Mouse (Mus musculus) liver, postnatal 0 days (tissue): ENCODE data around the gene Spata31d1b. TPM values are rescaled to one million over a fixed set of nuclear protein-coding genes. Genes with fewer than 3 reads are reported as not detected.
"Not testable (repeated sequence)": the region's sequence is repeated elsewhere in the genome, so short reads cannot be mapped to it uniquely, and the experiment has no call there.

Experiments
- ATAC-seq: fragments of 200-750 bp; cut with Nextera tagmentation; 2 replicates; pipeline ENCODE4 v1.8.0; 2017; ENCODE audit warnings: mild to moderate bottlenecking, moderate library complexity
- DNase-seq: peaks from one replicate; pipeline ENCODE4 v3.0.0-alpha.2; 2016
- H3K27ac ChIP-seq: fragments of 300-500 bp; sonication (generic); 2 replicates; pipeline ENCODE4 v1.5.1; 2014; ENCODE audit warnings: antibody characterized with exemption, moderate library complexity, mild to moderate bottlenecking, low read depth
- H3K27me3 ChIP-seq: fragments of 300-500 bp; sonication (generic); 2 replicates; pipeline ENCODE4 v1.6.1; 2014; ENCODE audit warnings: low read length, control low read depth, mixed read lengths; ENCODE audit not compliant: insufficient read depth
- H3K36me3 ChIP-seq: fragments of 300-500 bp; sonication (generic); replicated peaks from 2 replicates; pipeline ENCODE4 v1.6.1; 2014; ENCODE audit warnings: mild to moderate bottlenecking, control low read depth, low read length, moderate library complexity, mixed read lengths; ENCODE audit not compliant: insufficient read depth
- H3K4me1 ChIP-seq: fragments of 300-500 bp; sonication (generic); 2 replicates; pipeline ENCODE4 v1.6.1; 2014; ENCODE audit warnings: antibody characterized with exemption, mild to moderate bottlenecking, control low read depth; ENCODE audit not compliant: insufficient read depth
- H3K4me2 ChIP-seq: fragments of 300-500 bp; sonication (generic); 2 replicates; pipeline ENCODE4 v1.6.1; 2014; ENCODE audit warnings: low read depth, mild to moderate bottlenecking, low read length, moderate library complexity, mixed read lengths
- H3K4me3 ChIP-seq: fragments of 300-500 bp; sonication (generic); 2 replicates; pipeline ENCODE4 v1.5.1; 2014; ENCODE audit warnings: low read depth, low read length
- H3K9ac ChIP-seq: fragments of 300-500 bp; sonication (generic); replicated peaks from 2 replicates; pipeline ENCODE4 v1.6.1; 2014; ENCODE audit warnings: mild to moderate bottlenecking, moderate library complexity
- H3K9me3 ChIP-seq: fragments of 300-500 bp; sonication (generic); 2 replicates; pipeline ENCODE4 v1.6.1; 2016; ENCODE audit warnings: mild to moderate bottlenecking, control low read depth, low read length, mixed read lengths
- CTCF ChIP-seq: sonication (generic); IDR thresholded peaks from 2 replicates; pipeline ENCODE4 v1.5.1; 2016; ENCODE audit warnings: antibody characterized with exemption, low read depth
- EP300 ChIP-seq: IDR thresholded peaks from 2 replicates; pipeline ENCODE4 v1.6.1; 2016; ENCODE audit warnings: antibody characterized with exemption, low read depth, mild to moderate bottlenecking
- WGBS: fragments of 180-500 bp; shearing (Covaris S2); extraction: QIAGEN DNeasy Blood & Tissue Kit; methylation state at CpG from one replicate; pipeline ENCODE4 v1.1.7; 2014; ENCODE audit not compliant: insufficient replicate concordance; 5-methylcytosine and 5-hydroxymethylcytosine counted together
- polyA plus RNA-seq: library from polyadenylated mRNA; unstranded; fragments of >200 nt; fragmentation: Nextera tagmentation; extraction: Ambion mirVana; gene quantifications from 2 replicates; pipeline ENCODE4 v1.2.1, GENCODE M21; 2015

Spata31d1b gene
- not detected in 2 replicates for polyA plus RNA-seq

GRCm38 (mm10) chr13:59711984-59712383 lies at the start of gene Spata31d1b:
Gene Spata31d1b, plus strand, starts transcription at chr13:59712284.
- H3K4me2 ChIP-seq, DNase-seq, H3K9me3 ChIP-seq, ATAC-seq, H3K36me3 ChIP-seq, H3K27ac ChIP-seq, H3K4me3 ChIP-seq, H3K27me3 ChIP-seq, H3K4me1 ChIP-seq, H3K9ac ChIP-seq: not testable (repeated sequence)
- WGBS = 76% methylated on average over 3 of the region's 3 CpGs

- no peak for TF ChIP-seq CTCF
- TF ChIP-seq EP300 = no peak
- 93% methylated on average over 19 of the region's 19 CpGs for WGBS
- Histone ChIP-seq H3K27ac (no peak overlapping the region), H3K4me3 (no peak overlapping the region), H3K4me1 (peaks cover 20% of the 10 kb centered on the region), H3K9ac (no peak overlapping the region), H3K9me3 (no peaks in the 10 kb centered on the region), H3K36me3 (peaks cover 31% of the 10 kb centered on the region), H3K4me2 (no peak overlapping the region), H3K27me3 (no peaks in the 10 kb centered on the region)
- ATAC-seq (no peak), DNase-seq (no peak)
Observed at GRCm38 (mm10) chr13:59663939-59664712, 48.0 kb upstream of the Spata31d1b start.

GRCm38 (mm10) chr13:59667763-59668162 lies 44.3 kb upstream of the Spata31d1b start:
- Histone ChIP-seq H3K4me1 (peaks cover 30% of the 10 kb centered on the region), H3K27ac (no peak overlapping the region)

GRCm38 (mm10) chr13:59668501-59669093 lies 43.5 kb upstream of the Spata31d1b start:
- TF ChIP-seq CTCF (no peak), EP300 (peak; percentile 70)

More at GRCm38 (mm10) chr13:59667763-59668162, 44.3 kb upstream of the Spata31d1b start:
- H3K4me2 ChIP-seq = no peak overlapping the region
- no peaks in the 10 kb centered on the region for H3K9me3 ChIP-seq
- TF ChIP-seq EP300 (no peak), CTCF (no peak)
- H3K27me3 ChIP-seq = no peaks in the 10 kb centered on the region
- DNase-seq (no peak), ATAC-seq (no peak)
- H3K9ac ChIP-seq = no peak overlapping the region
- peaks cover 22% of the 10 kb centered on the region for H3K36me3 ChIP-seq
- H3K4me3 ChIP-seq = no peak overlapping the region
- 71% methylated on average over 5 of the region's 5 CpGs for WGBS

GRCm38 (mm10) chr13:59669946-59670345 lies 42.1 kb upstream of the Spata31d1b start:
- Histone ChIP-seq H3K4me2 (no peak overlapping the region), H3K9me3 (no peaks in the 10 kb centered on the region), H3K27me3 (no peaks in the 10 kb centered on the region), H3K9ac (no peak overlapping the region), H3K4me1 (peaks cover 46% of the 10 kb centered on the region), H3K27ac (peak overlapping the region; percentile 32; the same call in 1 of the 2 replicates), H3K4me3 (no peak overlapping the region), H3K36me3 (peaks cover 6% of the 10 kb centered on the region)
- DNase-seq (no peak), ATAC-seq (no peak)
- TF ChIP-seq CTCF (no peak), EP300 (no peak)
- 87% methylated on average over 10 of the region's 10 CpGs for WGBS

More at GRCm38 (mm10) chr13:59668501-59669093, 43.5 kb upstream of the Spata31d1b start:
- 5% methylated on average over 11 of the region's 11 CpGs for WGBS
- Histone ChIP-seq H3K9me3 (no peaks in the 10 kb centered on the region), H3K4me2 (peak overlapping the region; percentile 56), H3K4me3 (peak overlapping the region; percentile 10; the same call in 1 of the 2 replicates), H3K27ac (peak overlapping the region; percentile 80), H3K36me3 (peaks cover 16% of the 10 kb centered on the region), H3K9ac (peak overlapping the region; percentile 41), H3K27me3 (no peaks in the 10 kb centered on the region), H3K4me1 (peaks cover 36% of the 10 kb centered on the region)
- ATAC-seq (peak; percentile 93), DNase-seq (peak; percentile 68)

GRCm38 (mm10) chr13:59671521-59671920 lies 40.6 kb upstream of the Spata31d1b start:
- ATAC-seq (no peak), DNase-seq (no peak)
- Histone ChIP-seq H3K27ac (no peak overlapping the region), H3K4me1 (peaks cover 52% of the 10 kb centered on the region), H3K4me3 (no peak overlapping the region), H3K27me3 (no peaks in the 10 kb centered on the region), H3K9me3 (no peaks in the 10 kb centered on the region), H3K36me3 (no peaks in the 10 kb centered on the region), H3K9ac (no peak overlapping the region), H3K4me2 (no peak overlapping the region)
- TF ChIP-seq EP300 = no peak
- TF ChIP-seq CTCF = no peak
- WGBS = 46% methylated on average over 2 of the region's 2 CpGs
